Mouse (Mus musculus) heart, embryonic 13.5 days (tissue): ENCODE results near the gene Vsnl1. TPM values are rescaled to one million over a fixed set of nuclear protein-coding genes. Genes with fewer than 3 reads are reported as not detected.

ENCODE experiments used
- microRNA-seq: library from miRNA; unstranded; fragments of <30 nt; microRNA quantifications from one replicate; pipeline ENCODE4, GENCODE M21; 2016
- polyA plus RNA-seq: library from polyadenylated mRNA; unstranded; fragments of >200 nt; fragmentation: Nextera tagmentation; extraction: Ambion mirVana; gene quantifications from 2 replicates; pipeline ENCODE4 v1.2.1, GENCODE M21; 2015

Gene Vsnl1
- polyA plus RNA-seq, 1 experiment from 2014 or later: 10.7 TPM

Small RNA genes lying within 50 kb of the gene (microRNA-seq; reads per million reads assigned to microRNA genes)
- gene Mir7675: not detected

Other genes starting within 250 kb of the Vsnl1 start
- not detected in 2 replicates for gene Msgn1, start 227.6 kb downstream of the Vsnl1 start, polyA plus RNA-seq
- 6.8 and 7.2 TPM in 2 replicates for gene Gen1, start 170.8 kb downstream of the Vsnl1 start, polyA plus RNA-seq
- gene Smc6, start 170.7 kb downstream of the Vsnl1 start, polyA plus RNA-seq: 112 and 128 TPM in 2 replicates
- 0.21 and 0.28 TPM in 2 replicates for gene Rad51ap2, start 19.5 kb upstream of the Vsnl1 start, polyA plus RNA-seq